Mouse (Mus musculus): Measurements from ENCODE around the gene Vamp4. TPM values are rescaled to one million over a fixed set of nuclear protein-coding genes. Genes with fewer than 3 reads are reported as not detected.

Gene Vamp4
- total and polyA plus RNA-seq, 3 experiments: 12.1 to 41.2 (median 31.1) TPM

DNA sequence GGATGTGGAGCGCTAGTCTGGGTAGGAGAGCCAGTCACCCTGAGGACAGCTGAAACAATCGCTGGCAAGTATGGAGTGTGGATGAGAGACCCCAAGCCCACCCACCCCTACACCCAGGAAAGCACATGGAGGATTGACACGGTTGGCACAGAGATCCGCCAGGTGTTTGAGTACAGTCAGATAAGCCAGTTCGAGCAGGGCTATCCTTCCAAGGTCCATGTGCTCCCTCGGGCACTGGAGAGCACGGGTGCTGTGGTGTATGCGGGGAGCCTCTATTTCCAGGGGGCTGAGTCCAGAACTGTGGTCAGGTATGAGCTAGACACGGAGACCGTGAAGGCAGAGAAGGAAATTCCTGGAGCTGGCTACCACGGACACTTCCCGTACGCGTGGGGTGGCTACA, 78.1 kb downstream of the Vamp4 start:
- no peak for DNase-seq

Other genes starting within 250 kb of the Vamp4 start
- 10 to 100 TPM; 11.6 to 18.1 TPM for gene Dnm3, start 92.5 kb upstream of the Vamp4 start, total RNA-seq (2021)
- gene Dnm3, start 92.5 kb upstream of the Vamp4 start, polyA plus RNA-seq (2012; rRNA removed): 3.3 and 3.8 TPM in 2 replicates
- 10 to 100 TPM; 13.2 to 18.3 TPM for gene Mettl13, start 22.0 kb upstream of the Vamp4 start, total RNA-seq (2021)
- 4.7 and 6.2 TPM in 2 replicates for gene Mettl13, start 22.0 kb upstream of the Vamp4 start, polyA plus RNA-seq (2012; rRNA removed)
- gene Myoc, start 68.6 kb downstream of the Vamp4 start, total RNA-seq (2021): 1 to 10 TPM; 2.1 to 4.7 TPM
- 0.76 and 1.4 TPM in 2 replicates for gene Myoc, start 68.6 kb downstream of the Vamp4 start, polyA plus RNA-seq (2012; rRNA removed)
- gene Myocos, start 87.7 kb downstream of the Vamp4 start, total RNA-seq (2021): not detected
- not detected in 2 replicates for gene Myocos, start 87.7 kb downstream of the Vamp4 start, polyA plus RNA-seq (2012; rRNA removed)
- 100 to 1,000 TPM in 1 of 2 experiments, 10 to 100 TPM in 1; 92.4 to 229 TPM for gene Prrc2c, start 170.0 kb downstream of the Vamp4 start, total RNA-seq (2021)
- 27.8 and 43.9 TPM in 2 replicates for gene Prrc2c, start 170.0 kb downstream of the Vamp4 start, polyA plus RNA-seq (2012; rRNA removed)
- 1 to 10 TPM; 1.2 to 2.1 TPM for gene Fmo4, start 243.5 kb downstream of the Vamp4 start, total RNA-seq (2021)
- gene Fmo4, start 243.5 kb downstream of the Vamp4 start, polyA plus RNA-seq (2012; rRNA removed): 0.17 and 0.46 TPM in 2 replicates

All from adrenal gland, adult 2 months (tissue).